Mouse (Mus musculus) inflammation-experienced regulatory T-cells (primary cell): ENCODE results near the gene Them4. TPM values are rescaled to one million over a fixed set of nuclear protein-coding genes. Genes with fewer than 3 reads are reported as not detected.

Source experiments
- polyA plus RNA-seq, 2 experiments: library from polyadenylated mRNA; unstranded; fragments of 100-300 nt; shearing (Covaris generic); gene quantifications; one replicate each; pipeline ENCODE4 v1.2.1; 2017

Them4 gene
- polyA plus RNA-seq, result 1 to 10 TPM; 7.5 to 8.9 TPM

DNA sequence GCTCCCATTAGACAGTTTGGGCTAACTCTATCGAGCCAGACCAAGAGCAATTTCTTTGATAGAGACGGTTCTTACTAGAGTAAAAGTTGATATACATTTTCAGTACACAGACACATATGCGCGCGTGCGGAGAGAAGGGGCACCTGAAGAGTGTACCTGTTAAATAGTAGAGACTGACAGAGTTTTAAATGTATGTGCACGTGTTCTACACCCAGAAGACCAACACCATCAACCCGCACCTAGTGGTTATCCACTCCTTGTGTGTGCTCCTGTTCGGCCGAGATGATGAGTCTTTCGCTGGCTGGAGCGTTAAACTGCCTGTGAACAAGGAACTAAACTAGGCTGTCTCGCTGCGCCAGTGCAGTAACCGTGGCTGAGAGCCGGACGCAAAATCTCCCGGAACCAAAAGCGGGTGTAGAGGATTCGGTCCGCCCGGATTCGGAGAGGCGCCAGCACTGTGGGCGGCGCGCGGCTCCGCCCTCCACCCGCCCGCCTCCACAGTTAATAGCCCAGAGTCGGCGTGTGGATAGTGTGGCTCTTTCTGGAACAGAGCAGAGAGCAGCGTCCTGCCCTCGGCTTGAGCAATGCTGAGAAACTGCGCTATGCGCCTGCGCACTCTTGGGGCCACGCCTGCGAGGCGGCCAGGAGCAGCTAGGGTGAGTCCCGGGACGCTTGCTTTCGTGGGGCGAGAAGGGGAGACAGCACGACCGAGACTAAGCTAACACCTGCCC is at the start of gene Them4:
Gene Them4, plus strand, starts transcription at position 457 of the 731 bp plus-strand sequence.

DNA sequence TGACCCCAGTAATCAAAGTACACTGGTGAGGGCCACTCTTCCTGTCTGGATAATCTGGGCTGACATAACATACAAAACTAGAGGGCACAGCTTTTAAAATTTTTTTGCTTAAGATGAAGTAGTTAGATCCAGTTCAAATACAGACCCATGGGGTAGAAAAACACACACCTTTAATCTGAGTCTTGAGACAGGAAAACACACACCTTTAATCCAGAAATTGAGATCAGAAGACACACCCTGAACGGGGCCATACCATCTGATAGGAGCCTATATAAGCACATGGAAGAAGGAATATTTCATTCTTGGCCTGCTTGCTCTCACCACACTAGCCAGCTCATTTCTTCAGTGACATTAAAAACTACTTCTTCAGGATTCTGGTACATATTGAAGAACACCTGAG is 46.2 kb upstream of the Them4 start, which contains the start of gene Gm4778:
Gene Gm4778, plus strand, starts transcription at position 301 of the 400 bp plus-strand sequence.

DNA sequence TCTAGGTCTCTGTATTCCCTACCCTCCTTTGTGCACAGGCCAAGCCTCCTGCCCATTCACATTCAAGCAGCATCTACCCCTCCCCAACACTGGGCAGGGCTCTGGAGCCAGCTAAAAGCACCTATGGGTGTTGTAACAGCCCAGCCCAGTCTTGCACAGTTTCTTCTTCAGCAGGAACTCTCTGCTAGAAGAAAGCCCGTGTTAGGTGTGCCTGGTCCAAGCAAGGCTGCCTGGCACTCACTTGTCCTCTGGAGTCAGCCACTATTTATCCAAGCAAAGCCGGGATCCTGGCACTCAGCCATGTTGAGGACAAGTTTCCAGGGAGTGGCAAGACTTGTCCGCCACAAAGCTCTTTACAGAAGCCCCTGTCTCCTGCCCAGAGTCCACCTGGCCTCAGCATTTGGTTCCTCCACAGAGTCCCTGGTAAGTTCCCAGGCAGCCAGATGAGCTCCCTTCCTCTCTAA is 32.1 kb downstream of the Them4 start, which contains the start of gene Them5:
Gene Them5, plus strand, starts transcription at position 141 of the 464 bp plus-strand sequence.

DNA sequence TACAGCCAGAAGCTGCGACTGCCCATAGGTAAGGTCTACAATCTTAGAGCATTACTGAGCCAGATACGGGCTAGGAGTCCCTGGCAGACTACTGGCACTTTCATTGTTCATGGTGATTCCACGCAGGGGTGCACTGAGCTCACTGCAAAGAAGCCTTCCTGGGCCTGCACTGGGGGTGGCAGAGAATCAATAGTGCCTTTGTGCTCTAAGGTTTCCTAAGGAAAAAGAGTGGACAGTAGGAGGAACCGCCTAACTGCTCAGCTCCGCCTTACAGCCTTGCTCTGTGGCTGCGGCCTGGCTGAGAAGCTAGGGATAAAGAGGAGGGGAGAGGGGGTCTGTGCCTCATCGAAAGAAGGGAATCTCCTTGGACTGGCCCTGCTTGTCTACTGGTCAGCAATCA is 52.2 kb downstream of the Them4 start, which contains the start of gene C2cd4d:
Gene C2cd4d, plus strand, starts transcription at position 301 of the 400 bp plus-strand sequence.

DNA sequence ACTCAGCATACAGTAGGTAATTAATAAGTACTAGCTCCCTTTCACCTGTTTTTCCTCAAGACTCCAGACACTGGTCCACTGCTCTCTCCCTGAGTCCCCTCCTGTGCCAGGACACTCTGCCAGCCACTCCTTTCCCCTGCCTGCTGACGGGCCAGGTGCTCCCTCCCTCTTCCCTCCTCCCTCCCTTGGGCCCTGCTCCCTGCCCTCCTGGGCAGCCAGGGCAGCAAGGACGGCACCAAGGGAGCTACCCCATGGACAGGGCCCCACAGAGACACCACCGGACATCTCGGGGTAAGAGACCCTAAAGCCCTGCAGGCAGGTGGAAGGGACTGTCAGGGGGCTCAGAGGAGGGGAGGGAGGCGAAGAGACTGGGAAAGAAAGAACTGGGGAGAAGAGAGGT is 62.8 kb downstream of the Them4 start, which contains the start of gene Rorc:
Gene Rorc, plus strand, starts transcription at position 154 of the 400 bp plus-strand sequence.

Other genes with a start within 250 kb of the Them4 start
- under 1 TPM in 1 of 2 experiments, not detected in 1; 0.50 TPM for gene Gm10697, start 237.4 kb upstream of the Them4 start, polyA plus RNA-seq
- gene Gm10696, start 131.9 kb upstream of the Them4 start, polyA plus RNA-seq, result under 1 TPM in 1 of 2 experiments, not detected in 1; 0.75 TPM
- not detected for gene Gm5286, start 113.4 kb upstream of the Them4 start, polyA plus RNA-seq
- not detected for gene Gm4778, start 46.1 kb upstream of the Them4 start, polyA plus RNA-seq
- gene Them5, start 32.0 kb downstream of the Them4 start, polyA plus RNA-seq, result not detected
- gene C2cd4d, start 52.3 kb downstream of the Them4 start, polyA plus RNA-seq, result not detected
- gene Rorc, start 62.7 kb downstream of the Them4 start, polyA plus RNA-seq, result 1 to 10 TPM; 1.8 to 4.6 TPM
- under 1 TPM; 0.40 to 0.45 TPM for gene Lingo4, start 88.4 kb downstream of the Them4 start, polyA plus RNA-seq
- 1 to 10 TPM; 5.4 to 9.4 TPM for gene Tdrkh, start 103.2 kb downstream of the Them4 start, polyA plus RNA-seq
- gene Mrpl9, start 133.2 kb downstream of the Them4 start, polyA plus RNA-seq, result 10 to 100 TPM; 58.1 to 61.6 TPM
- 1 to 10 TPM; 1.6 to 6.3 TPM for gene Oaz3, start 133.8 kb downstream of the Them4 start, polyA plus RNA-seq
- 1 to 10 TPM; 1.8 to 6.0 TPM for gene Celf3, start 168.2 kb downstream of the Them4 start, polyA plus RNA-seq
- gene Riiad1, start 170.3 kb downstream of the Them4 start, polyA plus RNA-seq, result 1 to 10 TPM in 1 of 2 experiments, under 1 TPM in 1; 0.47 to 2.2 TPM